Mouse (Mus musculus) left cerebral cortex, adult 11 months (tissue): Measurements from ENCODE around the gene Sigmar1.
A peak's percentile ranks its signal among the peaks of the same experiment; 100 is the strongest.
"Not testable (repeated sequence)": the region's sequence is repeated elsewhere in the genome, so short reads cannot be mapped to it uniquely, and the experiment has no call there.

ENCODE experiments used
- DNase-seq: peaks from one replicate; pipeline ENCODE4 v3.0.0; 2022; ENCODE audit warnings: low spot score

Gene Sigmar1

GRCm38 (mm10) chr4:41755338-41756305, at the start of gene Sigmar1:
Sigmar1 (minus strand) TSS chr4:41756157.
- DNase-seq = peak; percentile 69

GRCm38 (mm10) chr4:41783197-41783596, 27.2 kb upstream of the Sigmar1 start:
- DNase-seq = not testable (repeated sequence)

- DNase-seq = not testable (repeated sequence)
Observed at GRCm38 (mm10) chr4:41782711-41783110, 26.8 kb upstream of the Sigmar1 start.

DNA sequence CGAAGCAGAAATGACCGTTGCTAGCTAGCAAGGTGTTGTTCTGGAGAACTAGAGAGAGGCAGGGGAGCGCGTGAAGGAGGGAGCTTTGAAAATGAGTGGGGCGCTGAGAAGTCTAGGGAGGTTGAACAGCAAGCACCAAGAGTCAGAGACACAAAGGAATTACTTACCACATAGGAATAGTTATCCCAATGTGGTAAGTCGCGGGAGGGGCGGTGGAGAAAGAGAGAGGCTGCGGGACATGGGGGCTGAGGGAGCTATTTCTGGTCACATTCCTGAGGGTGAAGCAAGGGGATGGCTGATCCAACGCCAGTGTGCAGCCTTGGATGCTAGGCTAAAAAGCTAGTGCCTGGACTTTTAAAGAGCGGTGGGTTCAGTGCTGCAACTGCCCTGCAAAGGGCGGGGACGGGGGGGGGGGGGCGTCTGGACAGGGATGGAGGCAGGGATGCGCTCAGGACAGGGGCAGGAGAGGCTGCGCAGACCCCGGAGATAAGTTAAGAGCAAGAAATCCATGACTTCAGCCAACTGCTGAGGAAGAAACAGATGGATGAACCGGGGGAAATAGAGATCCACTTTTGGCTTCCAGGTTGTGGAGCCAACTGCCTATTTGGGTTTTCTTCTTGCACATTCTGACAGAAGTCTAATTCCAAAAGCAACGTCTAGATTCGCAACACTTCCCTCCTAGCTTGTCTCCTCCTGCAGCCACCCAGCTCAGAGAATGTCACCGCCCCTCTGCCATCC, 26.0 kb upstream of the Sigmar1 start:
- DNase-seq = not testable (repeated sequence)

GRCm38 (mm10) chr4:41781271-41781670, 25.3 kb upstream of the Sigmar1 start:
- DNase-seq = not testable (repeated sequence)

DNA sequence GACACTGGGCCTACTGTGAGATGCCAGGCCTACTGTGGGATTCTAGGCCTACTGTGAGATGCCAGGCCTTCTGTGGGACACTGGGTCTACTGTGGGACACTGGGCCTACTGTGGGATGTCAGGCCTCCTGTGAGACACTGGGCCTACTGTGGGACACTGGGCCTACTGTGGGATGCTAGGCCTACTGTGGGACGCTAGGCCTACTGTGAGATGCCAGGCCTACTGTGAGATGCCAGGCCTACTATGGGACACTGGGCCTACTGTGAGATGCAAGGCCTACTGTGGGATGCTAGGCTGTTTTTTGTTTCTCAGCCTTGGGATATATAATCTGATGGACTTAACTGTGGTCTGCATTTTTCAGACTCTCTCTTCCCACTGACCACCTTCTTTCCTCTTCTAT, 19.9 kb upstream of the Sigmar1 start:
- not testable (repeated sequence) for DNase-seq

DNA sequence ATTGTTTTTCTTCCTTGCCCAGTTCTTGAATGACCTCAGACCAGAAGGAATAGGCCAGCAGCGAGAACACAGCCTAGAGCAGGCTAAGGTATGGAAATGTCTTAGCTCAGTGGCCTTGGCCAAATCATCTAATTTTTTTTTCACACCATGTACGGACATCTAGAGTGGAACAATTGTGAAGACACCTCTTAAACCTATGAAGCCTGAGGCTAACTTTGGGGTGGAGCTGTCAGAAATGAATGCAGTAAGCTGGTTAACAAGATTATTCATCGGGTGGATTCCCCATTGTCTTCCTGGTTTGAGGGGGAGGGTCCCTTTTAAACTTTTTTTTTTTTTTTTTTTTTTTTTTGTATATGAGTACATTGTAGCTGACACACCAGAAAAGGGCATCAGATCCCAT, 18.5 kb upstream of the Sigmar1 start:
- not testable (repeated sequence) for DNase-seq

GRCm38 (mm10) chr4:41774002-41774401, 18.0 kb upstream of the Sigmar1 start, which contains the start of gene Ccl27a:
Ccl27a (minus strand) TSS chr4:41774247.
- DNase-seq = peak; percentile 80

- DNase-seq = not testable (repeated sequence)
Observed at GRCm38 (mm10) chr4:41773502-41773901, 17.5 kb upstream of the Sigmar1 start.

DNA sequence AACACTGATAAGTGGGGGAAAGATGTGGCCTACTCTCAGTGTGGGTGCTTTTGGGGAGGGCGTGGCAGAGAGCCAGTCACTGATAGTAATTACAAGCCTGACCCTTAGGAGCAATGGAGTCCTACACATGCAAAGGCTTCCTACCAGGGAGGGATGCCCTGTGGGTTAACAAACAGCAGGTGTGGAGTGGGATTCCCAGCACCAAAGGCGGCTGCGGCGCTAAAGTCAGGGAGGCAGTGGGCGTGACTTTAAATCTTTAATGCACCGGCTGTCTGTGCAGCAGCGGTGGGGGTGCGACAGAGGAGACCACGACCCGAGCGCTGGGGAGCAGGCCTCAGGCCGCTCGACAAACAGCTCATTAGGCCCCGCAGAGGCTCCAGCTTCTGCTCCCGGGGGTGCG, 17.0 kb upstream of the Sigmar1 start:
- not testable (repeated sequence) for DNase-seq

DNA sequence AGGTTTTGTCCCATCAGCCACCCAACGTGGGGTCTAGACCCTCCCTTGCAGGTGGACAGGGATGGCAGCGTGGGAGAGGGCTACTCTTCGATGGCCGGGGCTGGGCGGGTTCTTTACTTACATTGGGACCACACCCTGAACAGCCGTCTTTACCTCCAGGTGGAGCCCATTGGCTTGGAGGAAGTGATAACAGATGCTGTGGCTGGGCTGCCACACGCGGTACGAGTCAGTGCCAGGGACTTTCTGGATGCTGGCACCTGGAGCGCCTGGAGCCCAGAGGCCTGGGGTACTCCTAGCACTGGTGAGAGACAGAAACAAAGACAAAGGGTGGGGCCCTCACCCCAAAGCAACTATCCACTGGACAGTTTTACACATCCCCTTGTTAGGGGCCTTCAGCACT, 11.3 kb upstream of the Sigmar1 start:
- not testable (repeated sequence) for DNase-seq

GRCm38 (mm10) chr4:41763176-41763575, 7.2 kb upstream of the Sigmar1 start:
- not testable (repeated sequence) for DNase-seq

- not testable (repeated sequence) for DNase-seq
Observed at GRCm38 (mm10) chr4:41762688-41763114, 6.7 kb upstream of the Sigmar1 start.

GRCm38 (mm10) chr4:41762099-41762687, 6.2 kb upstream of the Sigmar1 start:
- no peak for DNase-seq

- DNase-seq = no peak
Observed at GRCm38 (mm10) chr4:41761680-41762079, 5.7 kb upstream of the Sigmar1 start.

- DNase-seq = no peak
Observed at GRCm38 (mm10) chr4:41760911-41761310, 5.0 kb upstream of the Sigmar1 start.

GRCm38 (mm10) chr4:41760288-41760721, 4.3 kb upstream of the Sigmar1 start:
- no peak for DNase-seq

DNA sequence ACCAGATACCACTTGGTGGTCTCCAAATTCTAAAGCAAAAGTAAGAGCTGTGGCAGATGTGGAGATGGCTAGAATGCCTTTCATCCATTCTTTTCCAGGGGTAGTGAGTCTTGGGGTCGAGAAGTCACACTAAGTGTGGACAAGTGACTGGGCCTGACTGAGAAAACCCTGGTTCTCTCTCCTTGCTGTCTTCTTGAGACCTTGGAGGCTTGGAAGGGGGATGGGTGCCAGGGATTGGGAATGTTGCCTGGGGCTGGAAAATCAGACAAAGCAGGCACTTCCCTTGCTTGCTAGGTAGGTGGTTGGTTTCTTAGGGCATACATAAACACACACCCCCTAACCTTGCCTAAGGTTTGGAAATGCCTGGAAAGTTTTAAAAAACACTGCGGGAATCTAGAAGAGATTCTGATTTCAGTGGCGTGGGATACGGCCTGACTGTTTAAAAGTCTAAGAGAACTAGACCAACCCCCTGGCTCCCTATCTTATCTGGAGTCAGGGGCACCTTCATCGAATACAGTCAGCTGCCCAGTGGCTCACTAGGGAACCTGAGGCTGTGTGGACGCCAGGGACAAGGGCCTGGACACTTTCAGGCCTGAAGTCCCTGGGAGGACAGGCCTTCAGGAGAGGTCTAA, 3.8 kb upstream of the Sigmar1 start:
- no peak for DNase-seq

DNA sequence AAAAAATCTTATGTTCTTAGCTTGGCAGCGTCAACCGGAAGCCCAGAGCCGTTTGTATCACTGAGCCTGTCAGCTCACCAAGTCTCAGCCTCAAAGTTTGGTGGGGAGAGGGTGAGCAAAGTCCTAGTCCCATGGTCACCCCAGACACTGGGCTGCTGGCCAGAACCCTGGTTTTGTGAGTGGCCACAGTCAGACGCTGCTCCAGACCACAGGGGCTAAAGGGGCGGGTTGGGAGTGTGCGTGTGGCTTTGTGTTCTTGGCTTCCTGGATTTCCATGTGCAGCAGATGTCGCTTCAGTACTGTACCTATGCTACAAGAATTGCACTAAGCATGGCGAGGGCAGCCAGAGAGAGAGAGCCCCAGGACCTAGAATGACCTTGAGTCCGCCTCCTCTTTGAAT, 3.2 kb upstream of the Sigmar1 start:
- no peak for DNase-seq

- no peak for DNase-seq
Observed at GRCm38 (mm10) chr4:41758701-41759100, 2.7 kb upstream of the Sigmar1 start.

DNA sequence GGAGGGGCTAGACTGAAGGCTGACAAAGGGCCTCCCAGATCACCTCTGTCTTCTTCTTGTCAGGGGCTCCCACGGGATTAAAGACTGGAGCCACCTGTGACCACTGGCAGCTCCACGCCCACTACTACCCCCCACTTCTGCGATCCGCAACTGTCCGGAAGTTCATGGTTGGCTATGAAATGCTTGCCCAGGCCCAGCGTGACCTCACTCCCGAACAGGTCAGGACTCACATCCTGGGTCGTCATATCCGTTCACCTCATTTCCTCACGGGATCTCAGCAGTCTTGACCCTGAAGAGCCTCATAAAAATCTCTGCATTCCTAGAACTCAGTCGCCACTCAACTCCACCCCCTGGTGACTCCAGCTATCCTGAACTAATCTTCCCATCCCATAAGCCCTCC, 2.1 kb upstream of the Sigmar1 start:
- no peak for DNase-seq

- no peak for DNase-seq
Observed at GRCm38 (mm10) chr4:41757321-41757720, 1.4 kb upstream of the Sigmar1 start.
